Mouse (Mus musculus) hindbrain, embryonic 11.5 days (tissue): Measurements from ENCODE around the gene Sh2d1b1. TPM values are rescaled to one million over a fixed set of nuclear protein-coding genes. Genes with fewer than 3 reads are reported as not detected.
A peak's percentile ranks its signal among the peaks of the same experiment; 100 is the strongest.

Experiments used
- ATAC-seq: fragments of 200-750 bp; cut with Nextera tagmentation; 2 replicates; pipeline ENCODE4 v1.8.0; 2017; ENCODE audit warnings: mild to moderate bottlenecking, moderate TSS enrichment, moderate library complexity; ENCODE audit not compliant: low FRiP score
- DNase-seq: peaks from one replicate; pipeline ENCODE4 v3.0.0-alpha.2; 2015; ENCODE audit warnings: low spot score
- H3K27ac ChIP-seq: fragments of 300-500 bp; sonication (generic); 2 replicates; pipeline ENCODE4 v1.5.1; 2014; ENCODE audit warnings: mild to moderate bottlenecking, low read depth, low read length
- H3K27me3 ChIP-seq: fragments of 300-500 bp; sonication (generic); 2 replicates; pipeline ENCODE4 v1.6.1; 2014; ENCODE audit warnings: mild to moderate bottlenecking, low read length, moderate library complexity, mixed read lengths; ENCODE audit not compliant: control insufficient read depth, insufficient read depth
- H3K36me3 ChIP-seq: fragments of 300-500 bp; sonication (generic); 2 replicates; pipeline ENCODE4 v1.6.1; 2014; ENCODE audit warnings: mild to moderate bottlenecking, low read length, moderate library complexity, mixed read lengths; ENCODE audit not compliant: control insufficient read depth, insufficient read depth
- H3K4me1 ChIP-seq: fragments of 300-500 bp; sonication (generic); replicated peaks from 2 replicates; pipeline ENCODE4 v1.6.1; 2014; ENCODE audit warnings: low read length, mixed read lengths; ENCODE audit not compliant: control insufficient read depth, insufficient read depth
- H3K4me2 ChIP-seq: fragments of 300-500 bp; sonication (generic); replicated peaks from 2 replicates; pipeline ENCODE4 v1.6.1; 2014; ENCODE audit warnings: mild to moderate bottlenecking, low read depth, low read length
- H3K4me3 ChIP-seq: fragments of 300-500 bp; sonication (generic); 2 replicates; pipeline ENCODE4 v1.5.1; 2014; ENCODE audit warnings: low read depth, low read length
- H3K9ac ChIP-seq: fragments of 300-500 bp; sonication (generic); 2 replicates; pipeline ENCODE4 v1.6.1; 2014; ENCODE audit warnings: low read depth, low read length
- H3K9me3 ChIP-seq: fragments of 300-500 bp; sonication (generic); 2 replicates; pipeline ENCODE4 v1.6.1; 2016; ENCODE audit warnings: low read length; ENCODE audit not compliant: control insufficient read depth
- WGBS: fragments of 180-500 bp; shearing (Covaris S2); extraction: QIAGEN DNeasy Blood & Tissue Kit; methylation state at CpG from one replicate; pipeline ENCODE4 v1.1.7; 2014; 5-methylcytosine and 5-hydroxymethylcytosine counted together
- polyA plus RNA-seq: library from polyadenylated mRNA; unstranded; fragments of >200 nt; fragmentation: Nextera tagmentation; extraction: Ambion mirVana; gene quantifications from 2 replicates; pipeline ENCODE4 v1.2.1, GENCODE M21; 2014

Gene Sh2d1b1
- polyA plus RNA-seq, 1 experiment from 2014 or later: not detected

DNA sequence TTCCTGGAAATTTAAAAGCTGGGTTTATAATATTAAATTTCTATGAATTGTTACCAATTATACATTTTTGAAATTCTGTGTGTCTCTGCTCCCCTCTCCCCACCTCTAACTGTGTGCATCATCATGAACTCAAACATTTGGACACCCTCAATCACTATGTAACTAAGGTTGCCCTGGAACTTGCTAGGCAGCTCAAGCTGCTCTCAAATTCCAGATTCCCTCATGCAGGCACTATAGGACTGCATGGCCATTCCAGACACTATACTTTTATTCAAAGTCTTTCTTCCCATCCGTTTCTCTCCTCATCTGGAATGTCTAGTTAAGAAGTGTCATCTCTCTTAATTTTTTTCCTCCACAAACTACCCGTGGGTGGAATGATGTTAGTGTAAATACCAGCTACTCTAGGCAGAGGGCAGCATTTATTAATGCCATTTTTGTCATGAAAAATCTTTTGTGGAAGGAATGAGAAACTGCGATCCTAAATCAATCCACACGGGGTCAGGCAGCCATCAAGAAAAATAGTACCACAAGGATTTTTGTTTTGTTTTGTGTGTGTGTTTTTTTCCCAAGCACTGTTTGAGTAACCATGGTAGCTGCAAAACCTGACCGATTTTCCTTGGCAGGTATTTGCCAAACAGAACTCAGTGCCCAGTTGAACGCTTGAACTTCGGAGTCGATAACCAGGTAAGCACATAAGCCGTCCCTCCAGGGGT, 15.3 kb downstream of the Sh2d1b1 start:
- no peak overlapping the region for H3K4me2 ChIP-seq
- 43% methylated on average over 9 of the region's 9 CpGs for WGBS
- peak; percentile 47 for ATAC-seq

DNA sequence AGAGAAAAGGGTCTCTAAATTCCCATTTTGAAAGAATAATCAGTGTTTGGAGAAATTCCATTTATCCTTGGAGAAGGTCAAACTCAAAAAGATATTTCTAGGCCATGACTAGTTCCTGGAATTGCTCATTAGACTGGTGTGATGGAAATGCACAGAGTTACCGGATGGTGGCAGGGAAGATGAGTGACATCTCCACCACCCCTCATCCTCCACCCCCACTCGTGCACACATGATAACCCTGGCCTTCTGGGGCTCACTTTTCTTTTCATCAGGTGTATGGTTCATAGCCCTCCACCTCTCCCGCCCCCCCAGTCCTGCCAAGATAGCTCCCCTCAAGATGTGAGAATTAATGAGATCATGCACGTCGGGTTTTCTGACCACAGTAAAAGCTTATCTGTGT, 16.1 kb downstream of the Sh2d1b1 start:
- H3K9ac ChIP-seq: no peak overlapping the region
- no peaks in the 10 kb centered on the region for H3K9me3 ChIP-seq
- ATAC-seq (peak; percentile 40; the same call in 1 of the 2 replicates), DNase-seq (no peak)
- 82% methylated on average over 5 of the region's 5 CpGs for WGBS
- H3K4me3 ChIP-seq: no peak overlapping the region
- no peaks in the 10 kb centered on the region for H3K4me1 ChIP-seq
- no peak overlapping the region for H3K4me2 ChIP-seq
- H3K36me3 ChIP-seq: no peaks in the 10 kb centered on the region
- no peaks in the 10 kb centered on the region for H3K27me3 ChIP-seq
- no peak overlapping the region for H3K27ac ChIP-seq

More for the DNA sequence above, 15.3 kb downstream of the Sh2d1b1 start:
- H3K36me3 ChIP-seq: no peaks in the 10 kb centered on the region
- no peak overlapping the region for H3K9ac ChIP-seq
- no peaks in the 10 kb centered on the region for H3K4me1 ChIP-seq
- H3K27me3 ChIP-seq: no peaks in the 10 kb centered on the region
- H3K27ac ChIP-seq: no peak overlapping the region
- no peak overlapping the region for H3K4me3 ChIP-seq
- DNase-seq: peak; percentile 71
- no peaks in the 10 kb centered on the region for H3K9me3 ChIP-seq

DNA sequence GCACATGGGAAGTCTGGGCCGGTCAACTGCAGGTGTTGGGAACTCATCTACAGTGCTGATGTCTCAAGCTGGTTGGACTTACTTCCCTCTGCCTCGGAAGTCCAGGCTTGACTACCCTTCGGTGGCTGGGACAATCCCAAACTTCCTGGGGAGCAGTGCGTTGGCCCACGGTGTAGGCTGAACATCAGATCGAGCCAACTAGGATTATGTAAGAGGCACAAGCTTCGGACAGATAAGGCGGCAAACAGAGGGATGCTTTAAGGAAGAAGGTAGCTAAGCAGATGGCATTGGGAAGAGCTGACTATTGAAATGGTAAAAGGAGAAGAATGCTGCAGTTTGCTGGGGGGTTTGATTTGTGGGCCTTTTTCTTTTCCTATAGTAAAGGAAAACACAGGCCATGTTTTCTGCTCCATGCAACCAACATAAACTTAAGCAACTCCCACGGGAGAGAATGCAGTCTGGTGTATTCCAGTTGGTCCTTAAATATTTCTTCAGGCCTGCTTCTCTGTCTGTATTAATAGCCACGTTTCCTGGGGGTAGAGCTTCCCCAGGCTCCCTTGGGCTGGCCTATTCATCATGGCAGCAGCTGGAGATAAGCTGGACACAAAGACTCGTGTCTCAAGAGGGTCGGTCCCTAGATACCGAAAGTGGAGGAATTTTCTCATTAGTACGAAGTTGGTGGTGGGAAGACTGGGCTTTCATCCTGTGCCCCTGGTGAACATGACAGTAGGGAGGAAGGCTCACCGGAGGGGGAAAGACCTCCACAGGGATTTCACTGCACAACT, 17.9 kb downstream of the Sh2d1b1 start:
- Histone ChIP-seq H3K27me3 (no peaks in the 10 kb centered on the region), H3K9ac (no peak overlapping the region), H3K4me1 (no peaks in the 10 kb centered on the region), H3K4me3 (no peak overlapping the region), H3K9me3 (no peaks in the 10 kb centered on the region), H3K4me2 (no peak overlapping the region), H3K36me3 (no peaks in the 10 kb centered on the region), H3K27ac (no peak overlapping the region)
- no peak for ATAC-seq
- 72% methylated on average over 15 of the region's 15 CpGs for WGBS
- peak; percentile 5 for DNase-seq

DNA sequence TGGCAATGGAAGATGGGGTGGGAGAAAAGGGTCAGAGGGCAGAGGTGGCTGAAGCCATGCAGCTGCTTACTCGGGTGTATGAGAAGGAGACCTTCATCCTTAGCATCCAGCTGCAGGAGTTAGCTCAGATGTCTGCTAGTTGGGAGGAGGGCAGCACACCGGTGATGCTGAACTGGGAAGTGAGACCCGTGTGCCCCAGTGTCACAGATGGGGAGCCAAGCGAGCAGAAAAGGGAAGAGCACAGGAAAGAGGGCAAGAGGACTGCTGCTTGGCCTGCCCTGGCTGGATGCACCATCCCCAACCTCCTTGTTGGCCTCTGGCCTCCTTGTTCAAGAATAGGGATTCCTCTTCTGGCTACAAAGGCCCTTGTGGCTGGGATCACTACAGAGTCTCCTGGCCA, 22.4 kb downstream of the Sh2d1b1 start:
- no peak for ATAC-seq
- DNase-seq: no peak
- WGBS: 66% methylated on average over 4 of the region's 4 CpGs

DNA sequence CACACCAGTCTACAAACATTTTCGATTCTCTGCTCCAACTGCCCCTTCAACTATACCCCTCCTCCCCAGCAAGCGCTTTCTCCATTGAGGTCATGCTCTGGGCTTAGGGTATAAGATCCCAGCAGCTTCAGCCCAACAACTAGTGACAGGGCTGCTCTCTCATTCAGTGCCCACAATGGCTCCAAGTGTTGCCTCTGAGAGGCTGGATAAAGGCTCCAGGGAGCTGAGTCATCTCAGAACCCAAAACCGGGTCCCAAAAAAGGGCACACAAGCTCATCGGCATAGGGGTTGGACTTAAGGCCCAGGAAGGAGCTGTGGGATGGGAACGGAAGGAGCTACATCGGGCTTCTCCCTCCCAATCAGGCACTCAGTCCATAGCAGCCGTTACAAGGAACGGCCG, 24.6 kb downstream of the Sh2d1b1 start:
- WGBS: 93% methylated on average over 9 of the region's 9 CpGs
- ATAC-seq: no peak

More for the DNA sequence above, 22.4 kb downstream of the Sh2d1b1 start:
- Histone ChIP-seq H3K9ac (no peak overlapping the region), H3K9me3 (no peaks in the 10 kb centered on the region), H3K27ac (no peak overlapping the region), H3K4me1 (no peaks in the 10 kb centered on the region), H3K27me3 (no peaks in the 10 kb centered on the region), H3K4me2 (no peak overlapping the region), H3K4me3 (no peak overlapping the region), H3K36me3 (no peaks in the 10 kb centered on the region)

DNA sequence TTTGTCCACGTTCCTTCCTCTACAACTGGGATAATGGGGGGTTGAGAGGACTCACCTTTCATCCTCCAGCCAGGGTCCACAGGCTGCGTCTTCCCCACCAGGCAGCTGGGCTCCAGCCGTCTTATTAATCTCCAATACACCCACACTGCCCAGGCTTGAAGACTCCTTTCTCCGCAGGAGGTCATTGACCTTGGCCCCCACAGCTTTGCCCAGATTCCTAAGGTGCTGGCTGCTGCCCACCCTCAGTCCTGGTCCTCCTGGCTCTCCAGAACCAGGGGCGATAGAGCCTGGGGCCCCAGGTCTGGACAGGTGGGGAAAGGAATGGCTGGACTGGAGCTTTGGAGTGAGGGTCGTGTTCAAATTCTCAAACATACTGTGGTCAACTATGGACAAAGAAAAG, 25.3 kb downstream of the Sh2d1b1 start:
- Histone ChIP-seq H3K4me3 (no peak overlapping the region), H3K36me3 (no peaks in the 10 kb centered on the region), H3K27me3 (no peaks in the 10 kb centered on the region), H3K4me1 (no peaks in the 10 kb centered on the region), H3K27ac (no peak overlapping the region), H3K9me3 (no peaks in the 10 kb centered on the region), H3K4me2 (no peak overlapping the region), H3K9ac (no peak overlapping the region)
- DNase-seq (no peak), ATAC-seq (no peak)
- WGBS: 68% methylated on average over 6 of the region's 6 CpGs

More for the DNA sequence above, 24.6 kb downstream of the Sh2d1b1 start:
- Histone ChIP-seq H3K4me3 (no peak overlapping the region), H3K27ac (no peak overlapping the region), H3K9me3 (no peaks in the 10 kb centered on the region), H3K4me2 (no peak overlapping the region), H3K27me3 (no peaks in the 10 kb centered on the region), H3K4me1 (no peaks in the 10 kb centered on the region), H3K9ac (no peak overlapping the region), H3K36me3 (no peaks in the 10 kb centered on the region)
- DNase-seq: no peak

DNA sequence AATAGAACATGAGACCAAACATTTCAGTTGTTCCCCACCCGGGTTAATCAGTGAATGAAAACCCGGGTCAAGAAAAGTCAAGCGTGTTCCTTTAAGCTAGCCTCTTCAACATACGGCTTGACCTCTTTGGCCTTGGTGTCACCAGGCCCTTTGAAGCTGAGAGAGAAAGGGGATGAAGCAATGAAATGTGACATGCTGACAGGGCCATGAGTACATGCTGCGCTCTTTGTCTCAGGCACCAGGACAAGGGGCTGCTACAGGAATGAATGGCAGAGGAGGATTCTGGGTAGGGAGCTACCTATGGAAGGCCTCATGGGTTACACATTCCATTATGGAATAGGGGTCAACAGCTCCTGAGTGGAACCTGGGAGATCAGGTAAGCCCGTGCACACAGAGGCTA, 26.0 kb downstream of the Sh2d1b1 start:
- no peak overlapping the region for H3K4me2 ChIP-seq
- no peak overlapping the region for H3K4me3 ChIP-seq
- no peak overlapping the region for H3K27ac ChIP-seq
- no peak for ATAC-seq
- no peaks in the 10 kb centered on the region for H3K4me1 ChIP-seq
- H3K27me3 ChIP-seq: no peaks in the 10 kb centered on the region
- no peaks in the 10 kb centered on the region for H3K36me3 ChIP-seq
- 32% methylated on average over 6 of the region's 6 CpGs for WGBS
- DNase-seq: peak; percentile 12
- H3K9ac ChIP-seq: no peak overlapping the region
- H3K9me3 ChIP-seq: no peaks in the 10 kb centered on the region

DNA sequence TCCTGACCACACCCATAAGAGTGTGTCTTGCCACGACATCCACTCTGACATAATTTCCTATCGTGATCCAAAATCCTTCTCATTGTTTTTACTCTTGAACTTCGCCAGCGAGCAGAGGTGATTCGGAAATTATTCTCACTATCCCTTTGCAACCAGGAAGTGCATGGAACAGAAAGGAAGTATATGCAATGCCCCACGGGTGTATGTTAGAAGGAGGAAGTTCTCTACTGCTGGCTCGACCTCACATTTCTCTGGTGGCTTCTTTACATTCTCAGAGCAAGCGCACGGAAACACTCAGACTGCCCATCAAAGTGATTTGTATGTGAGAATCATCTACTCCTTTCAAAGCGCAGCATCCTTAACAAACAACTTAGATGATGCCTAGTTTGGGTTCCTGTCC, 27.9 kb downstream of the Sh2d1b1 start:
- Histone ChIP-seq H3K27me3 (no peaks in the 10 kb centered on the region), H3K4me2 (no peak overlapping the region), H3K9ac (no peak overlapping the region), H3K4me3 (no peak overlapping the region), H3K4me1 (no peaks in the 10 kb centered on the region), H3K36me3 (no peaks in the 10 kb centered on the region), H3K27ac (no peak overlapping the region), H3K9me3 (no peaks in the 10 kb centered on the region)
- no peak for DNase-seq
- 94% methylated on average over 10 of the region's 10 CpGs for whole genome bisulfite sequencing
- ATAC-seq: no peak

DNA sequence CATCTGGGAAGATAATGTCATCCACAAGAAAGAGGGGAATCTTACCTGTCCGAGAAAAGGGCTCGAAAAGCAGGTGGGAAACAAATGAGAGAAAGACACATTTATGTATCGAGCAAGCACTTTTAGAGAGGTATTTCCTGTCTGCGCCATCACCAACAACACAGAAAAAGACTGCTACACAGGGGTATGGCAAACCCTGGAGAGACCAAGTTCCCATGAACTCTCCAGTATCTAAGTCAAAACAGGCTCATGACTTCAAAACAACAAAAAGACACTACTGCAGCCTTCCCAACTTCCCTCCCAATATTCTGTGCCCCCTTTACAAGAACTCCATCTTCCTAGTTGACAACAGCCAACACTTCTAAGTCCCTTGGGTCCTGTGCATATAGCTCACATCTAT, 29.1 kb downstream of the Sh2d1b1 start, which contains the start of gene Gm7694:
Gene Gm7694 (minus strand): TSS at position 101 of the 400 bp plus-strand sequence.
- no peak within 1 kb of the TSS for H3K27ac ChIP-seq
- no peaks in the 10 kb centered on the region for H3K27me3 ChIP-seq
- no peak for DNase-seq
- no peak within 1 kb of the TSS for H3K9ac ChIP-seq
- no peak within 1 kb of the TSS for H3K4me3 ChIP-seq
- no peak for ATAC-seq
- H3K9me3 ChIP-seq: no peaks in the 10 kb centered on the region
- WGBS: 95% methylated on average over 4 of the region's 4 CpGs
- H3K4me1 ChIP-seq: no peaks in the 10 kb centered on the region
- H3K36me3 ChIP-seq: no peaks in the 10 kb centered on the region
- no peak within 1 kb of the TSS for H3K4me2 ChIP-seq
